Mouse (Mus musculus): ENCODE measurements around the gene Iqcd. TPM values are rescaled to one million over a fixed set of nuclear protein-coding genes. Genes with fewer than 3 reads are reported as not detected.

Iqcd gene
- total RNA-seq, 2 experiments from 2014 or later, result 7.9 to 9.0 TPM

DNA sequence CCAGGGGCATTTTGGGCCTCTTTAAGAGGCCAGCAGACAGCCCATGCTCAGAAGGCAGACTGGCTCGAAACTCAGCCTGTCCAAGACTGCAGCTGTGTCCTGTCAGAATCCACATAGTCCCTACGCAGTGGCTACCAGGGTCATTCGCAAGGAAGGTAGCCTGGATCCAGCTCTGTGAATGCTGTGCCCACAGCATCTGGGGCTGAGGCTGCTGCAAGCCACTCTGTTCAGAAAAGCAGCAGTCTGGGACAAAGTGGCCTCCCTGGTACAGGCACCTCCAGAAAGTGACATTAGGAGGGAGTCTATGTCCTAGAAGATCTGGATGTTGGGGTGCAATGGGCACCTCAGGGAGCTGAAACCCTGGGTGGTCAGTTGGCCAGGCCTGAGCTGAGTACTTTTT lies 19.0 kb upstream of the Iqcd start:
- no peak for ATAC-seq (replicated peaks; ENCODE audit: low FRiP score, low TSS enrichment, poor library complexity, severe bottlenecking)

DNA sequence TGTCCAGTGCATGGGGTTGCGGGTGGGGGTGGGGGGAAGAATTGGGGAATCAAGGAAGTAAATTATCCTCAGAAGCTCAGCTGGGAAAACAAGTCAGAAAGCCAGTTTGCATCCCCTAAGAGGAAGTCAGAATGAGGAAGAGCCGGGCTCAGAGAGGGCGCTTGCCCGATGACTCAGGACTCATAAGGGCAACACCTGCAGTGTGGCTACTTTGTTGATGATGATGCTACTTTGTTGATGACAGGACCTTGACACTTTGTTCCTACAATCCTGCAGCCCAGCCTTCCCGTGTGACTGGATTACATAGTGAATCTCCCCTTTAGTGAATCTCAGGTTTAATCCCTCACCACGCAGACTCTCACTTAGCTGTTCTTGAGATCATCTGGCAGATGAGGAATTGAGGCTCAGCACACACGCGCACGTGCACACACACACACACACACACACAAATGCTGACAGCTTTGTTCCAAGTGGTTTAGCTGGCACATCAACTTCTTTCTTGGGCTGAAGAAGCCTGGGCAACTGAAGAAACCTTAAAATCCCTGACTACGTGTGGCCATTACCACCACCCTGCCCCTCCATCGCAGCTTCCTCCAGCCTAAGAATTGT lies 18.4 kb upstream of the Iqcd start:
- no peak for ATAC-seq (replicated peaks; ENCODE audit: low FRiP score, low TSS enrichment, poor library complexity, severe bottlenecking)

DNA sequence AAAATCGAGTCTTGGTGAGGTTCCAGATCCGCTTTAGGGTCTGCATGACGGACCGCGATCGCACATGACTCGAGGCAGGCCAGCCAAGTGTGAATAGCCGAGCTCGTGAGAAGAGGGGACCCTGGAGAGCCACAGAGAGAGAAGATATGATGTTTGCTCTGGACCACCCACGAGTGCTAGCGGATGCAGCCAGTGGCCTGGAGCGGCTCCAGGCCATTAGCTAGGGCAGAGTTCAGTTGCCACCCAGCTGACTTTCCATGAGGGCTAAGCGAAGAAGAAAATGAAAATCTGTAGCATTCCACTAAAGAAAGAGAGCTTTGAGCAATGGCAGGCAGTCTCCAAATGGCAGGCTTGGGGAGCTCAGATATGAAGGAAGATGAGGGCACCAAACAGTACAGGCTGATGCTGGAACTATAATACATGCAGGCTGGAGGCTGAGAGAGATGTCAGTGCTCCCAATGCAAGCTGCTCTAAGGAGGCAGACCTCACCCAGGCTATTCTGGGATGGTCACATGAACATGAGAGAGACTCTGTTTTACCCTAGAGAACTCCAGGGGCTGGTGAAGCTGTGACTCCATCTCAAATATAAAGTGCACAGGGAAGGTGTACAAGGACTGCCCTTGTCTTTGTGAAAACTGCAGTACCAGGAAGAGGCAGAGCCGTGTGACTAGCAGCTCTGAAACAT lies 17.6 kb upstream of the Iqcd start:
- no peak for ATAC-seq (replicated peaks; ENCODE audit: low FRiP score, low TSS enrichment, poor library complexity, severe bottlenecking)

DNA sequence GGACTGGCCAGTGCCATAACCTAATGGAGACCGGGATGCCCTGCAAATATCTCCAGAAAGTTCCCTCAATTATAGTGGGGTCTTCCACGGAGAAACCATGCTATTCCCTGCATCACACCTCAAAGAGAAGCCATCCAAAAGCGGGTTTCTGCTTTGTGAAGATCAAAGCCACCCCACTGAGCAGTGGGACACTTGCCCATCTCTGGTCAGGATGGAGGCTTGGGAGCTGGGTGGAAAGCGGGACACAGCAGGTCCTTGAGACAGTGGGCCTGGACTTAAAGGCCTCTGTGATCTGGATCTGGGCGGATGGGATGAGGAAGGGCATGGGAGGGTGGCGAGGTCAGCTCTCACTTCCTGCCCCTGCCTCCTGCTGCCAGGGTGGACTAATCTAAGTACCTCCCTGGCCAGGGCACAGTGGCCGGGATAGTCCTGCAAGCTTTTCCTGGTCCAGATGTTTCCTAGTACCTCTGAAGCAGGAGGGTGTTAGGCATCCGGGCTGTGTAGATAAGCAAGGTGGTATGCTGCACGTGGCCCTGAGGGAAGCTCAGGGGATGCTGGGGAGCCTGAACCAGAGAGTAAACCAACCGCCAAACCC lies 14.2 kb upstream of the Iqcd start:
- ATAC-seq (replicated peaks; ENCODE audit: low FRiP score, low TSS enrichment, poor library complexity, severe bottlenecking), result no peak

DNA sequence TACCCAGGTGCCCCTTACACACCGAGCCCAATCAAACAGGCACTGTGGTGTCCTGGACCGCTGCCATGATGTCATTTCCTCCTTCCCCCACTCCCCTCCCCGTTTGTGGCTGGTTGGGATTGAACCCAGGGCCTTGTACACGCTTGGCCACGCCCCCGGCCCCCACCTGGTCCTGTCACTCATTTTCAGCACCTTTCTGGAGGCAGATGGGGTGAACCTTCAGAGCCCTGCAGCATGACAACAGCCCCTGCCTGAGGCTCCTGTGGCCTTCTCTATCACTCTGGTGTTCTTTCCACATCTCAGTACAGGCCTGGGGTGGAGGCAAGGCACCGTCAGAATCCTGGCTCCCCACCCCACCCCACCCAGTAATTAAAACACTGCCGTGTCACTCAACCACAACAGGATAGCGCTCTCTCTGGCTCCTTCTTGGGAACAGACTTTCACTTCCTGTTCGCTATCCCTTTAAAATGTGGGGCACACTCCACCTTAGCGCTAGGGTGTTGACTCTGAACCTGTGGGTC lies 12.0 kb upstream of the Iqcd start:
- ATAC-seq (replicated peaks; ENCODE audit: low FRiP score, low TSS enrichment, poor library complexity, severe bottlenecking), result peak; percentile 8; the same call in 1 of the 2 replicates

DNA sequence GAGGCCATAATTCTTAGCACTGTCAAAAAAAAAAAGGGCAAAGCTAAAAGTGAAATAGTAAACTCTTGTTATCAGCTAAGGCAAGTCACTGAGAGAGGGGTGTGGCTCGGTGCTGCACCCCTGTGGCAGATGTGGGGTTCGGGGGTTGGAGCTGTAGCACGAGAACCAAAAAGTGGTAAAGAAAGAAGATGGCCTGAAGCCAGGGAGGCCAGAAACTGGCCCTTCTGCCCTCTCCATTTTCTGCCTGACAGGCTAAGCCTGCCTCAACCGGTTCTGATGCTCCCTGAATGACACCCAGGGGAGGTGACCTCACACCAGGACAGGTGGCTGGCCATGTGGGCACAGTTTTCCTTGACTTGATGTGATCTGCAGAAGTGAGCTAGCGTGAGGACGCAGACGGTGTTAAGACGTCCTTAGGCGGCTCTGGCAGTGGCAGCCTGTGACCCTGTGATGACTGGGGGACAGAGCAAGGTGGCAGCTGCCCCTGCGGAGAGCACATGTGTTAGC lies 10.8 kb upstream of the Iqcd start:
- peak; percentile 90 for ATAC-seq (replicated peaks; ENCODE audit: low FRiP score, low TSS enrichment, poor library complexity, severe bottlenecking)

DNA sequence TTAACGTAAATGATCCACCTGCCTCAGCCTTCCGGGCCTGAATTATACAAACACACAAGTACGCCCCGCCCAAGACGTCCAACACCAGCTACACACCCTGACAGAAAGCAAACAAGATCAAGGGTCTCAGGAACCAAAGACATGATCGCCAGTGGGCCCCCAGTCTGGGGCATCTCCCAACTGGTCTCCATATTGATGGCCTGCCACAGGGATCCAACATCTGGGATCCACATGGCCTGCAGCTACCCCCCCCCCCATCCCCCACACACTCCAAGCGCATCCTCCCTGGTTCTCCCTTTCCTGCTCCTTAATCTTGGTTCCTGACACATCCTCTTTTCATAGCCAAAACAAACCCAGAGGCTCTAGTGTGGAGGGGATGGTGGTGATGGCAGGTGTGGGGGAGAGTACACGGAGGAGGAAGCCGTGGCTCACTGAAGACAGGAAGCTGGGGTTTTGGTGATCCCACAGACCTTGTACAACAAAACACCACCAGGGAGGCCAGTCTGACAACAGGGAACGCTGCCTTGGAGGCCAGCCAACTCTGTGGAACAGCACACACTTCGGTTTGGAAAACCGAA lies 10.2 kb upstream of the Iqcd start:
- ATAC-seq (replicated peaks; ENCODE audit: low FRiP score, low TSS enrichment, poor library complexity, severe bottlenecking), result peak; percentile 17; the same call in 1 of the 2 replicates

DNA sequence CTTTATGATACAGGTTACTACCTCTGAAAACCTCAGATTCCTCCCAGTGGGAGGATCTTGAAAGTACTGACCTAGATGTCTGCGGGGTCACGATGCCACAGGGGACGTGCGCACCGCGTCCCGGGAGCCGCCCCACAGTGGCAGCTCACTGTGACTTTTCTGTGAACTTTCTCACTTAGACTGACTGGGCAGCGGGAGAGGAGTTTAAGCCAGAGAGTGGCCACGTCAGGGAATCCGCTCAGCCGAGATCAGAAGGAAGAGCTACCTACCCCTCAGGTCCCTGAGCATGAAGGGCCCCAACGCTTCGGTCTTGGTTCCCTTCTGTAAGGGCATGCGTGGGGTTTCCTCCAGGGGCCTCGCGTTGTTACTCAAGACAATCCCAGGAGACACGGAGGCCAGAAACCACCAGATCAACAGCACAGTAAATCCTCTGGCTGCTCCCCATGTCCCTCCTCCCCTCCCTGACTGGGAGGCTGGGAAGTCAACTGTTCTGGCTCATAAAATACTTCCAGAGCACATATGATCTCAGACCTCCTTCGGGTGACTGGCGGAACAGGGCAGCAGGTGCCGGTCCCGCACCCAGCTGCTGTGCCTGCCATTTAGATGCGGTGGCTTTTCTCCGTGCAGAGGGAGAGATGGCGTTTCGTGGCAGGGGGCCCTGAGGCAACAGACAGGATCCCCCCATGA lies 9.5 kb upstream of the Iqcd start:
- no peak for ATAC-seq (replicated peaks; ENCODE audit: low FRiP score, low TSS enrichment, poor library complexity, severe bottlenecking)

DNA sequence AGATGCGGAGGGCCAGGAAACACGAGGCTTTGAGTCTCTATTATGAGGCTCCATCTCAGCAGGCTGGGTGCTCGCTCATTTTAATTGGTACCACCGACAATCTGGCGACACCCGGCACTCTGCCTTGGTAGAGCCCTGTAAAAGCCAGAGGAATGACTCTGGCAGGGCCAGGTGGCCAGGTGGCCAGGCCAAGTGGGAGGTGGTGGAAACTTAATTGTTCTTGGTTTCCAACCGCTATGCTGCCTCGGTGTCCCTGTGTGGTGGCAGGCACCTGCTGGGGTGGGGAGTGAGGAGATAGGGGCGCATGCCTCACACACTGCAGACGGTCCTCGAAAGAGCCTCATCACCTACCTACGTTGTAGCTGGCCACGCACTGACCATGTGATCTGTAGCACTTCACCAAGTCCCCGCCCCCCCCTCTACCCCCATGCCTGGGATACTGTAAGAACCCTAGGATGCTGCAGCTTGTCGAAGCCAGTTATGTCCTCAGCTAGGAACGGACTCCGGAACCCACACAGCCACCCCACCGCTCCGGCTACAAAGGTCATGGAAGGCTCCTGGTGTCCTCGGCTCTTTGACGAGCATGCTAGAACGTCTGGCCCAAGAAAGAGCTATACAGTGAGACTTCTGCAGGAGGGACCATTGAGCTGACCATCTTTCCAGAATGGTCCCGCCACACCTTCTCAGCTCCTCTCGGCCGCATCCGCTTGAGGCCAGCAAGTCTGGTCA lies 8.8 kb upstream of the Iqcd start:
- ATAC-seq (replicated peaks; ENCODE audit: low FRiP score, low TSS enrichment, poor library complexity, severe bottlenecking), result no peak

DNA sequence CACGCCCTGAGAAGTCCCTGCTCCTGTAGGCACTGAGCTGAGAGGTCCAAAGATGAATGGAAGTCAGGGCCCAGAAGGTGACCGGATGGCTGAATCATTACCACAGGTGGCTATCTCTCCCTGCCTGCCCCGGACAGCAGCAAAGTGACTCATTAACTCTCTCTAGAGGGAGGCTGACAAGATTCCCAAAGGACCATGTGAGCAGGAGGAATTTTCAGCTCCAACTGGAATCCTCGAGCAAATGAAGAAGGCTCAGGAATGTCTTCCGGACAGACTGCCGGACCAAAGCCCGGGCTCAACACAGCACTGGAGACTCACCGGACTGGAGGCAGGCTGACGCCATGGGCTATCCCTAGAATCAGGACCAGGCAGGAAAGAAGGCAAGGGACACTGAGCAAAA lies 6.8 kb upstream of the Iqcd start:
- ATAC-seq (replicated peaks; ENCODE audit: low FRiP score, low TSS enrichment, poor library complexity, severe bottlenecking), result no peak

DNA sequence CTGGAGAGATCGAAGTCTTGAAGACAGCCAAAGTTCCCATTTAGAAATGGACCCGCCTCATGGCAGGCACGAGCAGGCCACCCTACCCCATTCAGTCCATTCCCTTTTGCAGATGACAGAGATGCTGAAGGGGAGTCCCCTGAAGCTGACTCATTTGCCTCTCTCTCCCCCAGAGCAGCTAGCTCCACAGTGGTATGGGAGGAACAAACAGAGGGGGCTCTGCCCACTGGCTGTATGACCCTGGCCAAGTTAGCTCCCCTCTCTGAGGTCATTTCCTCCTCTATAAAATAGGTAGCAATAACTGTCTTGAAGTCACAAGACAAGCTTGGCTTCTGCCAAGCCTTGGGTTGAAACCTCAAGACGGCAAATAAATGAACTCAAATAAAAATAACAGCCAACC lies 5.3 kb upstream of the Iqcd start:
- ATAC-seq (replicated peaks; ENCODE audit: low FRiP score, low TSS enrichment, poor library complexity, severe bottlenecking), result no peak

DNA sequence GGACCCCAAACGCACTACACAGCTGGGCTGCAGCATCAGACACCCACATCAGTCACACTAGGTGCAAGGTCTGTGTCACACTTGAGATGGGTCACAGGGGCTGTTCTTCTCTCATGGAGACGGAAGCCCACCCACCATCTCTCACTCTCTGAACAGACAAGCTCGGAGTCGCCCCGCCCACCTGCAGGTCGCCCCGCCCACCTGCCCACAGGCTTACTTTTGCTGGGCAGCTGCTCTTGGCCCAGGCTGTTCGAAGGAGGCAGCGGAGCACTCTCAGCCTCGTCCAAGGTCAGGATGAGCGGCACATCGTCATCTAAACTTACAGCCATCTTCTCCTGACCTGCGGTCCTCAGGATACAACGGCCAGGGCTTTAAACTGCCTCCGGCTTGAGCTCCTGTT lies 3.8 kb upstream of the Iqcd start:
- ATAC-seq (replicated peaks; ENCODE audit: low FRiP score, low TSS enrichment, poor library complexity, severe bottlenecking), result no peak

DNA sequence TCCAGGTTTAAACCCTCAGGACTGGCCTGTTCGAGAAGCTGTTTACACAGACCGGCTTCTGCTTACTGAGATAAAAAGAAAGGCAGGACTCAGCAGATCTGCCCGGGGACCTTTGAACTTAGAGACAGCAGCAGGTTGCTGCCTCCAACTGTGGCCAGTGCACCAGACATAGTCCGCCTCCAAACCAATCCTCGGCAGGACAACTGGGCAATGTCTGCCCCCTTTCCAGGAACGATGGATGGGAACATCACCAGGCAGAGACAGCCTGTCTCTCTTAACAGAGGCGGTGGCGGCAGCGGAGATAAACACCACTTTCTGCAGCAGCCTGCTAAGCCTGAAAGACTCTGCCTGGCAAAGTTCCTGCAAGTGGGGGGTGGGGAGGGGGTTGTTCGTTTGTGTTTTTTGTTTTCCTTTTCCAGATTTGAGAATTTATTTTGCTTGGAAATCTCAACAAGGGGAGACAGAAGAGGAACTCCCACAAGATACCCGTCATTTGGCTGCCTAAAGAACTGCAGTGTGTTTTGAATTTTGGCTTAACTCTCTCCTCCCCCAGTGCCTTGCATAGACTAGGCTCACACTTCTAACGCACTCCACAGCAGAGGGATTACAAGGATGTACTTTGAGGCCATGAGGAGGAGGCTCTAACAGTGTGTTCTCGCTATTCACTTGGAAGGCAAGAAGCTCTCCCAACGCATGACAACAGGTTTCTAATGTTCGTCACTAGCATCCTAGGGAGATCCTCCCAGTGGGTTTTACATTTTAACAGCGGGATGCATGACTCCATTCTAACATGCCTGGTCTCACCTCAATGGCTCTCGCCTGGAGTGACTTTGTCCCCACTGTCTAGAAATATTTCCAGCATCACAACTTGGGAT lies 1.8 kb upstream of the Iqcd start:
- peak; percentile 35 for ATAC-seq (replicated peaks; ENCODE audit: low FRiP score, low TSS enrichment, poor library complexity, severe bottlenecking)

DNA sequence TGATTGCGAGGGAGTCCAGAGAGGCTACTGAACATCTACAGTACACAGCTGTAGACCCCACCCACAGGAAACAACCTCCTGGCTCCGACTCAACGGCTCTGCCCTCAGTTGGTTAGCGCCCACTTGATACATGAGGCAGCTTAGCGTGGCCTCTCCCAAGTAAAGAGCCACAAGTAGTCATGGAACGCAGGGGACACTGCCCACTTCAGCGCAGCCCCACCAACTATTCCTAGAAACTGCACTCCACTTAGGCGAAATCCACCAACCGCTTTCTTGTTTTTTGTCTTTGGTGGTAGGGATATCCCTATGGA lies 1.2 kb upstream of the Iqcd start:
- peak; percentile 39 for ATAC-seq (replicated peaks; ENCODE audit: low FRiP score, low TSS enrichment, poor library complexity, severe bottlenecking)

DNA sequence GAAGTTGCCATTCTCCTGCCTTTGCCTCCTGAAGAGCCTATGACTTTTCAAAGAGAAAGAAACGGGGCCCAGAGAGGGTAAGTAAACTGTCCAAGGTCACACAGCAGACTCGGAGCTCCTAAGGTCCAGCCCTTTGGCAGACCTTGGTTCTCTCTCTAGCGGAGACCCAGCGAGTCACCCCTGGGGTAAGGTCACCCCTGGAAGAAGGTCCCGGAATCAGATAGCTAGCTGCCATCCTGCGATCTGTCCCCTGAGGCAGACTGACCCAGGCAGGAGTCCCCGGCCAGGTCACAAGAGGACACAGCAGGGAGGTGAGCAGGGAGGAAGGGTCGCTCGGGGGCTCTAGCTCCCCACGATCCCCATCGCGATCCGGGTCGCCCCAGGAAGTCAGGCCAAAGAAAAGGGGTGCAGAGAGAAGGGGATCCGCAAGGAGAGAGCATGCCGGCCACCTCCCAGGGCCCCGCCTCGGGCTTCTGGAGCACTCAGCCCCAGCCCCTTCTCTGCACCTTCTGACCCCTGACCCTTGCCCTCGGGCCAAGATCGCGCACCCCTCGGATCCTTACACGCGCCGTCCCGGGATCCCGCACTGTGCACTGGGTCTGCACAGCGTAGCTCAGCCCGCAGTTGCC lies 762 bp upstream of the Iqcd start:
- 0 out of 2 replicates have a peak, but pooled peaks have one; percentile 0 for ATAC-seq (replicated peaks; ENCODE audit: low FRiP score, low TSS enrichment, poor library complexity, severe bottlenecking)

DNA sequence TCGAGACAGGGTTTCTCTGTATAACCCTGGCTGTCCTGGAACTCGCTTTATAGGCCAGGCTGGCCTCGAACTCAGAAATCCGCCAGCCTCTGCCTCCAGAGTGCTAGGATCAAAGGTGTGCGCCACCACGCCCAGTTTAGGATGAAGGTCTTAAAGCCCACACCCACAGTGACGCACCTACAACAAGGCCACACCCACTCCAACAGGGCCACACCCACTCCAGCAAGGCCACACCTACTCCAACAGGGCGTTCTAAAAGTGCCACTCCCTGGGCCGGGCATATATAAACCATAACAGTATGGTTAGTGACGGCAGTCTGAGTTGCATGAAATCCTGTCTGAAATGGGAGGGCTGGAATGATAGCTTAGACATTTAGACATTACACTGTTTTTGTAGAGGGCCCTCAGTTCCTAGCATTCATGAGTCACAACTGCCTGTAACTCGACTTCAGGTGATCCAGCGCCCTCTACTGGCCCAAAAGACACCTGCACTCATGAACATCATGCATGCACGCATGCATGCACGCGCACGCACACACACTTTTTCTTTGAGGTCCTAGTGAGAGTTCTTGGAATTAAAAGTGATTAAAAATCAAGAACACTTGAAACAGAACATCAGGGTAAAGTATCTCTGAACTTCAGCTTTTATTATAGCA lies 1.7 kb downstream of the Iqcd start:
- ATAC-seq (replicated peaks; ENCODE audit: low FRiP score, low TSS enrichment, poor library complexity, severe bottlenecking), result no peak

DNA sequence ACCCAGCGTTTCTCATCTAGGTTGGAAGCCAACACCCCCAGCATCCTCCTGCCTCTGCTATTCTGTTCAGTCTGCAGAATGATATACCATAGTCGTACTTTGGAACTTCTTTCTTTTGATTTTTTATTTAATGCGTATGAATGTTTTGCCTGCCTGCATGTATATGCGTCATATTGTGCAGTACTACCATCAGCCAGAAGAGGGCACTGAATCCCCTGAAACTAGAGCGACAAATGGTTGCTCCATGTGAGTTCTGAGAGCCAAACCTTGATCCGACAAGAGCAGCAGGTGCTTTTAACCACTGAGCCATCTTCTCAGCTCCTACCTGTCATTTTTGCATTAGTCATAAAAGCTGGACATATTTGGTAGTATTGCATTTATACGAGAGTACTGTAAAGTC lies 3.3 kb downstream of the Iqcd start:
- no peak for ATAC-seq (replicated peaks; ENCODE audit: low FRiP score, low TSS enrichment, poor library complexity, severe bottlenecking)

All from megakaryocyte-erythroid progenitor cell, adult 5-6 weeks (primary cell).